Mouse (Mus musculus): ENCODE results near the gene Lat.

DNA sequence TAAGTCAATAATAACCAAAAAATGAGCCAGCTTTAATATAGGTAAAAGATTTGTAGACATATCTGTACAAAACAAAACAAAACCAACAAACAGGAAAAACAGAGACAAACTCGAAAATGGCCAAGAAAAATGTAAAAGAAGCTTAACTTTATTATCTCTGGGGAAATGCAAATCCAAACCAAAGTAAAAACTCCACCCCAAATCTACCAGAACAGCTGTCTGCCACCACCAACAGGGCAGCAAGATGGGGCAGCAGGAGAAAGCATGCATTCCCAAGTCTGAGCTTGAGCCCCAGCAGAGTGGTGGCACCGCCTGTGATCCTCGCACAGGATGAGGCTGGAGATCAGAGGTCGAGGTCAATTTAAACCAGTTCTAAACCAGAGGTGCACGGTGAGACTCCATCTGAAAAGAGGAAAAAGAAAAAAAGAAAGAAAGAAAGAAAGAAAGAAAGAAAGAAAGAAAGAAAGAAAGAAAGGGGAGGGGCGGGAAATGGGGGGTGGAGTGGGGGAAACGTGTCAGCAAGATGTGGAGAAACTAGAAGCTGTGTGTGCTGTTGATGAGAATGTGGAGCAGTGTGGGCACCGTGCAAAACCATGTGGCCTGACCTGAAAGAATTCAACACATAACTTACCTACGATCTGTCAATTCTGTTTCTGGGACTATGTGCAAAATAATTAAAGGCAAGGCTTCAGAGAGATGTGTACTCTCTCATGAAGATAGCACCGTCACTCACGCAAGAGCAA is 15.9 kb downstream of the Lat start:
- TF ChIP-seq HCFC1 (IDR thresholded peaks at IDR 0.05; ENCODE audit: borderline replicate concordance, insufficient read depth, low read length) (no peak), ZNF384 (IDR thresholded peaks at IDR 0.05; ENCODE audit: low read depth, low read length) (no peak), ZC3H11A (IDR thresholded peaks at IDR 0.05; ENCODE audit: borderline replicate concordance, low read depth, low read length) (no peak)

Measured in ES-E14 (cell line).